Mouse (Mus musculus) limb, embryonic 15.5 days (tissue): Measurements from ENCODE around the gene H2-M10.1. TPM values are rescaled to one million over a fixed set of nuclear protein-coding genes. Genes with fewer than 3 reads are reported as not detected.

Experiments used
- ATAC-seq: fragments of 200-750 bp; cut with Nextera tagmentation; 2 replicates; pipeline ENCODE4 v1.8.0; 2017; ENCODE audit warnings: low read depth, moderate TSS enrichment; ENCODE audit not compliant: insufficient number of reproducible peaks, low FRiP score, low TSS enrichment
- H3K27ac ChIP-seq: fragments of 300-500 bp; sonication (generic); 2 replicates; pipeline ENCODE4 v1.5.1; 2015; ENCODE audit warnings: moderate library complexity, mild to moderate bottlenecking, inconsistent platforms
- H3K27me3 ChIP-seq: fragments of 300-500 bp; sonication (generic); 2 replicates; pipeline ENCODE4 v1.6.1; 2015; ENCODE audit warnings: inconsistent platforms
- H3K36me3 ChIP-seq: fragments of 300-500 bp; sonication (generic); 2 replicates; pipeline ENCODE4 v1.6.1; 2015; ENCODE audit warnings: inconsistent platforms
- H3K4me1 ChIP-seq: fragments of 300-500 bp; sonication (generic); 2 replicates; pipeline ENCODE4 v1.6.1; 2015; ENCODE audit warnings: inconsistent platforms
- H3K4me2 ChIP-seq: fragments of 300-500 bp; sonication (generic); 2 replicates; pipeline ENCODE4 v1.6.1; 2015; ENCODE audit warnings: mild to moderate bottlenecking, inconsistent platforms
- H3K4me3 ChIP-seq: fragments of 300-500 bp; sonication (generic); 2 replicates; pipeline ENCODE4 v1.5.1; 2015; ENCODE audit warnings: mild to moderate bottlenecking, inconsistent platforms
- H3K9ac ChIP-seq: fragments of 300-500 bp; sonication (generic); 2 replicates; pipeline ENCODE4 v1.6.1; 2015; ENCODE audit warnings: inconsistent platforms
- H3K9me3 ChIP-seq: fragments of 300-500 bp; sonication (generic); 2 replicates; pipeline ENCODE4 v1.6.1; 2016; ENCODE audit warnings: inconsistent platforms
- WGBS: fragments of 180-500 bp; shearing (Covaris S2); methylation state at CpG from one replicate; pipeline ENCODE4 v1.1.7; 2015; 5-methylcytosine and 5-hydroxymethylcytosine counted together
- polyA plus RNA-seq: library from polyadenylated mRNA; unstranded; fragments of >200 nt; fragmentation: Nextera tagmentation; extraction: Ambion mirVana; gene quantifications from 2 replicates; pipeline ENCODE4 v1.2.1, GENCODE M21; 2015

Gene H2-M10.1
- polyA plus RNA-seq, 1 experiment from 2014 or later: not detected

GRCm38 (mm10) chr17:36281521-36282245 is 44.3 kb downstream of the H2-M10.1 start:
- 93% methylated on average over 4 of the region's 4 CpGs for WGBS
- H3K27ac ChIP-seq: no peak overlapping the region
- H3K9ac ChIP-seq: no peak overlapping the region
- H3K4me1 ChIP-seq: no peaks in the 10 kb centered on the region
- no peaks in the 10 kb centered on the region for H3K9me3 ChIP-seq
- H3K27me3 ChIP-seq: no peaks in the 10 kb centered on the region
- H3K36me3 ChIP-seq: peaks cover 28% of the 10 kb centered on the region
- no peak for ATAC-seq
- no peak overlapping the region for H3K4me3 ChIP-seq
- H3K4me2 ChIP-seq: no peak overlapping the region

- WGBS: 85% methylated on average over 4 of the region's 4 CpGs
Observed at GRCm38 (mm10) chr17:36274776-36275175, 51.2 kb downstream of the H2-M10.1 start.

GRCm38 (mm10) chr17:36273796-36274195 is 52.2 kb downstream of the H2-M10.1 start:
- Histone ChIP-seq H3K4me3 (no peak overlapping the region), H3K4me2 (no peak overlapping the region), H3K9me3 (no peaks in the 10 kb centered on the region), H3K9ac (no peak overlapping the region), H3K4me1 (peaks cover 35% of the 10 kb centered on the region), H3K27ac (no peak overlapping the region), H3K36me3 (peaks cover 22% of the 10 kb centered on the region), H3K27me3 (no peaks in the 10 kb centered on the region)
- 86% methylated on average over 4 of the region's 4 CpGs for WGBS
- ATAC-seq: no peak

More at GRCm38 (mm10) chr17:36274776-36275175, 51.2 kb downstream of the H2-M10.1 start:
- Histone ChIP-seq H3K4me1 (peaks cover 34% of the 10 kb centered on the region), H3K9ac (no peak overlapping the region), H3K4me3 (no peak overlapping the region), H3K27ac (no peak overlapping the region), H3K27me3 (no peaks in the 10 kb centered on the region), H3K4me2 (no peak overlapping the region), H3K9me3 (no peaks in the 10 kb centered on the region), H3K36me3 (peaks cover 24% of the 10 kb centered on the region)
- no peak for ATAC-seq

Other genes starting within 250 kb of the H2-M10.1 start
- not detected in 2 replicates for gene Gm19684, start 204.5 kb downstream of the H2-M10.1 start, polyA plus RNA-seq
- not detected in 2 replicates for gene Gm7030, start 196.7 kb downstream of the H2-M10.1 start, polyA plus RNA-seq
- gene Gm8909, start 157.6 kb downstream of the H2-M10.1 start, polyA plus RNA-seq: not detected in 2 replicates
- gene H2-T3, start 135.9 kb downstream of the H2-M10.1 start, polyA plus RNA-seq: not detected in 2 replicates
- gene Rpp21, start 68.1 kb downstream of the H2-M10.1 start, polyA plus RNA-seq: 89.3 and 104 TPM in 2 replicates
- gene Trim39, start 53.9 kb downstream of the H2-M10.1 start, polyA plus RNA-seq: 16.7 and 17.5 TPM in 2 replicates
- not detected in 2 replicates for gene H2-M10.2, start 39.7 kb downstream of the H2-M10.1 start, polyA plus RNA-seq
- gene H2-M10.3, start 42.3 kb upstream of the H2-M10.1 start, polyA plus RNA-seq: not detected in 2 replicates
- gene H2-M10.4, start 136.2 kb upstream of the H2-M10.1 start, polyA plus RNA-seq: not detected in 2 replicates
- not detected in 2 replicates for gene H2-M11, start 220.9 kb upstream of the H2-M10.1 start, polyA plus RNA-seq